Mouse (Mus musculus): ENCODE measurements around the gene Tspoap1. TPM values are rescaled to one million over a fixed set of nuclear protein-coding genes. Genes with fewer than 3 reads are reported as not detected.

Tspoap1 gene
- 12.9 and 13.9 TPM in 2 replicates for polyA plus RNA-seq (2012; ENCODE audit: insufficient read depth, low replicate concordance)

- H3K36me3 ChIP-seq (replicated peaks; ENCODE audit: low read length), result peaks cover 68% of the 10 kb centered on the region
- peak within 1 kb of the TSS; percentile 79 for H3K4me3 ChIP-seq (replicated peaks)
- TF ChIP-seq GATA1 (IDR thresholded peaks at IDR 0.05; ENCODE audit: borderline replicate concordance, low read length) (no peak), FLI1 (IDR thresholded peaks at IDR 0.05; ENCODE audit: low read length) (no peak)
- peaks cover 71% of the 10 kb centered on the region for H3K4me1 ChIP-seq
- no peaks in the 10 kb centered on the region for H3K9me3 ChIP-seq
- peaks cover 36% of the 10 kb centered on the region for H3K27me3 ChIP-seq (replicated peaks)
These were observed at the start of gene Tspoap1 for GRCm38 (mm10) chr11:87760301-87761081. Gene Tspoap1 (plus strand): TSS chr11:87760541.

- peaks cover 6% of the 10 kb centered on the region for H3K9me3 ChIP-seq
- TF ChIP-seq FLI1 (IDR thresholded peaks at IDR 0.05; ENCODE audit: low read length), result no peak
- TF ChIP-seq GATA1 (IDR thresholded peaks at IDR 0.05; ENCODE audit: borderline replicate concordance, low read length), result no peak
- H3K4me3 ChIP-seq (replicated peaks), result peak overlapping the region; percentile 14
- H3K27me3 ChIP-seq (replicated peaks), result no peaks in the 10 kb centered on the region
- peaks cover 78% of the 10 kb centered on the region for H3K4me1 ChIP-seq
- H3K36me3 ChIP-seq (replicated peaks; ENCODE audit: low read length), result no peaks in the 10 kb centered on the region
These were observed 48.2 kb upstream of the Tspoap1 start for GRCm38 (mm10) chr11:87712188-87712587.

GRCm38 (mm10) chr11:87715999-87716398 lies 44.3 kb upstream of the Tspoap1 start:
- Histone ChIP-seq H3K4me3 (replicated peaks) (no peak overlapping the region), H3K9me3 (peaks cover 14% of the 10 kb centered on the region), H3K36me3 (replicated peaks; ENCODE audit: low read length) (peaks cover 12% of the 10 kb centered on the region), H3K4me1 (peaks cover 53% of the 10 kb centered on the region), H3K27me3 (replicated peaks) (peaks cover 2% of the 10 kb centered on the region)
- no peak for TF ChIP-seq GATA1 (IDR thresholded peaks at IDR 0.05; ENCODE audit: borderline replicate concordance, low read length)
- TF ChIP-seq FLI1 (IDR thresholded peaks at IDR 0.05; ENCODE audit: low read length), result no peak

GRCm38 (mm10) chr11:87719526-87719925 lies 40.8 kb upstream of the Tspoap1 start:
- no peak overlapping the region for H3K4me3 ChIP-seq (replicated peaks)
- peaks cover 20% of the 10 kb centered on the region for H3K9me3 ChIP-seq
- peaks cover 52% of the 10 kb centered on the region for H3K4me1 ChIP-seq
- peaks cover 23% of the 10 kb centered on the region for H3K36me3 ChIP-seq (replicated peaks; ENCODE audit: low read length)
- no peak for TF ChIP-seq GATA1 (IDR thresholded peaks at IDR 0.05; ENCODE audit: borderline replicate concordance, low read length)
- TF ChIP-seq FLI1 (IDR thresholded peaks at IDR 0.05; ENCODE audit: low read length), result no peak
- H3K27me3 ChIP-seq (replicated peaks), result peaks cover 2% of the 10 kb centered on the region

GRCm38 (mm10) chr11:87720324-87720723 lies 40.0 kb upstream of the Tspoap1 start:
- Histone ChIP-seq H3K27me3 (replicated peaks) (peaks cover 2% of the 10 kb centered on the region), H3K9me3 (peaks cover 20% of the 10 kb centered on the region), H3K36me3 (replicated peaks; ENCODE audit: low read length) (peaks cover 23% of the 10 kb centered on the region), H3K4me3 (replicated peaks) (no peak overlapping the region), H3K4me1 (peaks cover 57% of the 10 kb centered on the region)
- TF ChIP-seq GATA1 (IDR thresholded peaks at IDR 0.05; ENCODE audit: borderline replicate concordance, low read length), result no peak
- TF ChIP-seq FLI1 (IDR thresholded peaks at IDR 0.05; ENCODE audit: low read length), result no peak

GRCm38 (mm10) chr11:87720839-87721238 lies 39.5 kb upstream of the Tspoap1 start:
- no peak overlapping the region for H3K4me3 ChIP-seq (replicated peaks)
- peaks cover 23% of the 10 kb centered on the region for H3K36me3 ChIP-seq (replicated peaks; ENCODE audit: low read length)
- H3K27me3 ChIP-seq (replicated peaks), result peaks cover 2% of the 10 kb centered on the region
- no peak for TF ChIP-seq FLI1 (IDR thresholded peaks at IDR 0.05; ENCODE audit: low read length)
- TF ChIP-seq GATA1 (IDR thresholded peaks at IDR 0.05; ENCODE audit: borderline replicate concordance, low read length), result no peak
- peaks cover 57% of the 10 kb centered on the region for H3K4me1 ChIP-seq
- H3K9me3 ChIP-seq, result peaks cover 15% of the 10 kb centered on the region

- Histone ChIP-seq H3K4me1 (peaks cover 57% of the 10 kb centered on the region), H3K4me3 (replicated peaks) (no peak overlapping the region), H3K9me3 (peaks cover 13% of the 10 kb centered on the region), H3K27me3 (replicated peaks) (peaks cover 2% of the 10 kb centered on the region), H3K36me3 (replicated peaks; ENCODE audit: low read length) (peaks cover 23% of the 10 kb centered on the region)
- TF ChIP-seq GATA1 (IDR thresholded peaks at IDR 0.05; ENCODE audit: borderline replicate concordance, low read length) (no peak), FLI1 (IDR thresholded peaks at IDR 0.05; ENCODE audit: low read length) (no peak)
These were observed 38.2 kb upstream of the Tspoap1 start for GRCm38 (mm10) chr11:87722168-87722567.

GRCm38 (mm10) chr11:87722891-87723290 lies 37.5 kb upstream of the Tspoap1 start:
- TF ChIP-seq GATA1 (IDR thresholded peaks at IDR 0.05; ENCODE audit: borderline replicate concordance, low read length) (no peak), FLI1 (IDR thresholded peaks at IDR 0.05; ENCODE audit: low read length) (no peak)
- peaks cover 62% of the 10 kb centered on the region for H3K4me1 ChIP-seq
- H3K4me3 ChIP-seq (replicated peaks), result no peak overlapping the region
- peaks cover 27% of the 10 kb centered on the region for H3K36me3 ChIP-seq (replicated peaks; ENCODE audit: low read length)
- peaks cover 2% of the 10 kb centered on the region for H3K27me3 ChIP-seq (replicated peaks)
- H3K9me3 ChIP-seq, result peaks cover 13% of the 10 kb centered on the region

- H3K9me3 ChIP-seq, result peaks cover 6% of the 10 kb centered on the region; the same call in 1 of the 2 replicates
- peaks cover 28% of the 10 kb centered on the region for H3K36me3 ChIP-seq (replicated peaks; ENCODE audit: low read length)
- H3K4me3 ChIP-seq (replicated peaks), result peak overlapping the region; percentile 87
- H3K4me1 ChIP-seq, result peaks cover 74% of the 10 kb centered on the region
- no peaks in the 10 kb centered on the region for H3K27me3 ChIP-seq (replicated peaks)
- TF ChIP-seq GATA1 (IDR thresholded peaks at IDR 0.05; ENCODE audit: borderline replicate concordance, low read length) (no peak), FLI1 (IDR thresholded peaks at IDR 0.05; ENCODE audit: low read length) (no peak)
These were observed 34.8 kb upstream of the Tspoap1 start for GRCm38 (mm10) chr11:87725515-87725914.

GRCm38 (mm10) chr11:87725964-87726562 lies 34.3 kb upstream of the Tspoap1 start:
- peaks cover 6% of the 10 kb centered on the region; the same call in 1 of the 2 replicates for H3K9me3 ChIP-seq
- peaks cover 76% of the 10 kb centered on the region for H3K4me1 ChIP-seq
- no peaks in the 10 kb centered on the region for H3K27me3 ChIP-seq (replicated peaks)
- TF ChIP-seq FLI1 (IDR thresholded peaks at IDR 0.05; ENCODE audit: low read length) (no peak), GATA1 (IDR thresholded peaks at IDR 0.05; ENCODE audit: borderline replicate concordance, low read length) (no peak)
- peaks cover 31% of the 10 kb centered on the region for H3K36me3 ChIP-seq (replicated peaks; ENCODE audit: low read length)
- H3K4me3 ChIP-seq (replicated peaks), result peak overlapping the region; percentile 87
